Mouse (Mus musculus) heart, embryonic 12.5 days (tissue): ENCODE measurements around the gene Cbx5. TPM values are rescaled to one million over a fixed set of nuclear protein-coding genes. Genes with fewer than 3 reads are reported as not detected.

ENCODE experiments used
- ATAC-seq: fragments of 200-750 bp; cut with Nextera tagmentation; 2 replicates; pipeline ENCODE4 v1.8.0; 2017; ENCODE audit warnings: moderate TSS enrichment, moderate library complexity; ENCODE audit not compliant: insufficient number of reproducible peaks, low FRiP score
- H3K27ac ChIP-seq: fragments of 300-500 bp; sonication (generic); 2 replicates; pipeline ENCODE4 v1.5.1; 2016; ENCODE audit warnings: mild to moderate bottlenecking, moderate library complexity; ENCODE audit not compliant: poor library complexity, severe bottlenecking
- H3K27me3 ChIP-seq: fragments of 300-500 bp; sonication (generic); replicated peaks from 2 replicates; pipeline ENCODE4 v1.6.1; 2016; ENCODE audit warnings: mild to moderate bottlenecking, moderate library complexity
- H3K36me3 ChIP-seq: fragments of 300-500 bp; sonication (generic); 2 replicates; pipeline ENCODE4 v1.6.1; 2016; ENCODE audit warnings: mild to moderate bottlenecking, moderate library complexity
- H3K4me1 ChIP-seq: fragments of 300-500 bp; sonication (generic); replicated peaks from 2 replicates; pipeline ENCODE4 v1.6.1; 2016; ENCODE audit warnings: mild to moderate bottlenecking
- H3K4me2 ChIP-seq: fragments of 300-500 bp; sonication (generic); 2 replicates; pipeline ENCODE4 v1.6.1; 2016; ENCODE audit warnings: mild to moderate bottlenecking, moderate library complexity
- H3K4me3 ChIP-seq: fragments of 300-500 bp; sonication (generic); 2 replicates; pipeline ENCODE4 v1.5.1; 2016; ENCODE audit warnings: mild to moderate bottlenecking
- H3K9ac ChIP-seq: fragments of 300-500 bp; sonication (generic); 2 replicates; pipeline ENCODE4 v1.6.1; 2016; ENCODE audit warnings: mild to moderate bottlenecking, moderate library complexity
- H3K9me3 ChIP-seq: fragments of 300-500 bp; sonication (generic); replicated peaks from 2 replicates; pipeline ENCODE4 v1.6.1; 2016; ENCODE audit warnings: mild to moderate bottlenecking, moderate library complexity
- WGBS: fragments of 180-500 bp; shearing (Covaris S2); methylation state at CpG from one replicate; pipeline ENCODE4 v1.1.7; 2016; 5-methylcytosine and 5-hydroxymethylcytosine counted together
- polyA plus RNA-seq: library from polyadenylated mRNA; unstranded; fragments of >200 nt; fragmentation: Nextera tagmentation; extraction: Ambion mirVana; gene quantifications from 2 replicates; pipeline ENCODE4 v1.2.1, GENCODE M21; 2016

Cbx5 gene
- polyA plus RNA-seq, 1 experiment from 2014 or later = 150 TPM

- ATAC-seq = peak; percentile 90
- Histone ChIP-seq H3K4me3 (peak overlapping the region; percentile 80), H3K4me2 (peak overlapping the region; percentile 95), H3K27me3 (no peaks in the 10 kb centered on the region), H3K36me3 (peaks cover 47% of the 10 kb centered on the region), H3K4me1 (peaks cover 30% of the 10 kb centered on the region), H3K9me3 (no peaks in the 10 kb centered on the region), H3K9ac (peak overlapping the region; percentile 53), H3K27ac (peak overlapping the region; percentile 86)
- under 1% methylated on average over 26 of the region's 26 CpGs for WGBS
These were observed 409 bp downstream of the Cbx5 start for GRCm38 (mm10) chr15:103239130-103239684.

- Histone ChIP-seq H3K9ac (no peak overlapping the region), H3K4me3 (no peak overlapping the region), H3K27ac (no peak overlapping the region), H3K4me2 (no peak overlapping the region), H3K9me3 (no peaks in the 10 kb centered on the region), H3K4me1 (peaks cover 23% of the 10 kb centered on the region), H3K36me3 (peaks cover 29% of the 10 kb centered on the region), H3K27me3 (no peaks in the 10 kb centered on the region)
- WGBS = 90% methylated on average over 7 of the region's 7 CpGs
- no peak for ATAC-seq
These were observed 2.3 kb downstream of the Cbx5 start for GRCm38 (mm10) chr15:103237295-103237694.

GRCm38 (mm10) chr15:103233119-103233518 lies 6.5 kb downstream of the Cbx5 start:
- Histone ChIP-seq H3K9ac (no peak overlapping the region), H3K4me3 (no peak overlapping the region), H3K27ac (no peak overlapping the region), H3K4me1 (peaks cover 20% of the 10 kb centered on the region), H3K9me3 (no peaks in the 10 kb centered on the region), H3K4me2 (no peak overlapping the region), H3K36me3 (peaks cover 18% of the 10 kb centered on the region), H3K27me3 (no peaks in the 10 kb centered on the region)
- no peak for ATAC-seq
- 73% methylated on average over 2 of the region's 2 CpGs for WGBS

- Histone ChIP-seq H3K4me3 (no peak overlapping the region), H3K27me3 (no peaks in the 10 kb centered on the region), H3K9ac (no peak overlapping the region), H3K9me3 (no peaks in the 10 kb centered on the region), H3K27ac (peak overlapping the region; percentile 51; the same call in 1 of the 2 replicates), H3K4me2 (0 out of 2 replicates have a peak overlapping the region, but pooled peaks have one; percentile 10), H3K36me3 (0 out of 2 replicates have a peak, but pooled peaks cover 5% of the 10 kb centered on the region), H3K4me1 (peaks cover 24% of the 10 kb centered on the region)
- WGBS = 46% methylated on average over 2 of the region's 2 CpGs
- ATAC-seq = no peak
These were observed 10.7 kb downstream of the Cbx5 start for GRCm38 (mm10) chr15:103228904-103229303.

- H3K27ac ChIP-seq = no peak overlapping the region
These were observed 12.0 kb downstream of the Cbx5 start for GRCm38 (mm10) chr15:103227572-103227971.

GRCm38 (mm10) chr15:103227022-103227421 lies 12.6 kb downstream of the Cbx5 start:
- Histone ChIP-seq H3K27ac (no peak overlapping the region), H3K4me2 (no peak overlapping the region), H3K9me3 (no peaks in the 10 kb centered on the region), H3K9ac (no peak overlapping the region), H3K36me3 (0 out of 2 replicates have a peak, but pooled peaks cover 5% of the 10 kb centered on the region), H3K27me3 (no peaks in the 10 kb centered on the region), H3K4me3 (no peak overlapping the region), H3K4me1 (peaks cover 16% of the 10 kb centered on the region)
- WGBS = 92% methylated on average over 3 of the region's 3 CpGs
- ATAC-seq = no peak

More at GRCm38 (mm10) chr15:103227572-103227971, 12.0 kb downstream of the Cbx5 start:
- H3K9me3 ChIP-seq = no peaks in the 10 kb centered on the region
- H3K4me2 ChIP-seq = no peak overlapping the region
- H3K4me1 ChIP-seq = peaks cover 17% of the 10 kb centered on the region
- H3K4me3 ChIP-seq = no peak overlapping the region
- ATAC-seq = no peak
- H3K27me3 ChIP-seq = no peaks in the 10 kb centered on the region
- 0 out of 2 replicates have a peak, but pooled peaks cover 5% of the 10 kb centered on the region for H3K36me3 ChIP-seq
- H3K9ac ChIP-seq = no peak overlapping the region
- WGBS = 73% methylated on average over 2 of the region's 2 CpGs

- no peak overlapping the region for H3K27ac ChIP-seq
- 0 out of 2 replicates have a peak, but pooled peaks cover 5% of the 10 kb centered on the region for H3K36me3 ChIP-seq
- no peak overlapping the region for H3K4me2 ChIP-seq
- ATAC-seq = no peak
- peaks cover 29% of the 10 kb centered on the region for H3K4me1 ChIP-seq
- no peak overlapping the region for H3K9ac ChIP-seq
- 92% methylated on average over 2 of the region's 2 CpGs for WGBS
- no peaks in the 10 kb centered on the region for H3K9me3 ChIP-seq
- no peak overlapping the region for H3K4me3 ChIP-seq
- no peaks in the 10 kb centered on the region for H3K27me3 ChIP-seq
These were observed 15.5 kb downstream of the Cbx5 start for GRCm38 (mm10) chr15:103224161-103224560.

- no peak for ATAC-seq
- Histone ChIP-seq H3K4me3 (no peak overlapping the region), H3K4me1 (peaks cover 19% of the 10 kb centered on the region), H3K27ac (peak overlapping the region; percentile 82), H3K27me3 (no peaks in the 10 kb centered on the region), H3K4me2 (peak overlapping the region; percentile 25), H3K9me3 (no peaks in the 10 kb centered on the region), H3K36me3 (0 out of 2 replicates have a peak, but pooled peaks cover 5% of the 10 kb centered on the region), H3K9ac (no peak overlapping the region)
- WGBS = 73% methylated on average over 1 of the region's 1 CpGs
These were observed 18.2 kb downstream of the Cbx5 start for GRCm38 (mm10) chr15:103221386-103221785.

GRCm38 (mm10) chr15:103220785-103221184 lies 18.8 kb downstream of the Cbx5 start:
- peak; percentile 24; the same call in 1 of the 2 replicates for ATAC-seq

GRCm38 (mm10) chr15:103216052-103216451 lies 23.6 kb downstream of the Cbx5 start:
- Histone ChIP-seq H3K27ac (peak overlapping the region; percentile 95), H3K4me2 (peak overlapping the region; percentile 51), H3K36me3 (peaks cover 19% of the 10 kb centered on the region), H3K9me3 (no peaks in the 10 kb centered on the region), H3K4me3 (no peak overlapping the region), H3K27me3 (no peaks in the 10 kb centered on the region), H3K4me1 (peaks cover 33% of the 10 kb centered on the region), H3K9ac (0 out of 2 replicates have a peak overlapping the region, but pooled peaks have one; percentile 17)
- WGBS = 32% methylated on average over 2 of the region's 2 CpGs
- ATAC-seq = no peak

More at GRCm38 (mm10) chr15:103220785-103221184, 18.8 kb downstream of the Cbx5 start:
- no peak overlapping the region for H3K4me3 ChIP-seq
- H3K4me1 ChIP-seq = peaks cover 24% of the 10 kb centered on the region
- 0 out of 2 replicates have a peak, but pooled peaks cover 5% of the 10 kb centered on the region for H3K36me3 ChIP-seq
- H3K27ac ChIP-seq = peak overlapping the region; percentile 82
- no peaks in the 10 kb centered on the region for H3K9me3 ChIP-seq
- no peaks in the 10 kb centered on the region for H3K27me3 ChIP-seq
- WGBS = 11% methylated on average over 3 of the region's 3 CpGs
- no peak overlapping the region for H3K9ac ChIP-seq
- peak overlapping the region; percentile 25 for H3K4me2 ChIP-seq

GRCm38 (mm10) chr15:103214971-103215907 lies 24.4 kb downstream of the Cbx5 start:
- peak overlapping the region; percentile 72 for H3K9ac ChIP-seq
- H3K27me3 ChIP-seq = no peaks in the 10 kb centered on the region
- peaks cover 25% of the 10 kb centered on the region for H3K4me1 ChIP-seq
- ATAC-seq = peak; percentile 92
- under 1% methylated on average over 15 of the region's 15 CpGs for WGBS
- peaks cover 27% of the 10 kb centered on the region for H3K36me3 ChIP-seq
- no peaks in the 10 kb centered on the region for H3K9me3 ChIP-seq
- peak overlapping the region; percentile 48 for H3K4me3 ChIP-seq
- H3K4me2 ChIP-seq = peak overlapping the region; percentile 72
- H3K27ac ChIP-seq = peak overlapping the region; percentile 95
